Mouse (Mus musculus) midbrain, postnatal 0 days (tissue): ENCODE results near the gene Nfatc4. TPM values are rescaled to one million over a fixed set of nuclear protein-coding genes. Genes with fewer than 3 reads are reported as not detected.

Experiments
- ATAC-seq: fragments of 200-750 bp; cut with Nextera tagmentation; 2 replicates; pipeline ENCODE4 v1.8.0; 2017; ENCODE audit warnings: moderate number of reproducible peaks, mild to moderate bottlenecking, moderate TSS enrichment, moderate library complexity; ENCODE audit not compliant: low FRiP score
- DNase-seq: peaks from one replicate; pipeline ENCODE4 v3.0.0-alpha.2; 2015; ENCODE audit warnings: low spot score
- H3K27ac ChIP-seq: fragments of 300-500 bp; sonication (generic); 2 replicates; pipeline ENCODE4 v1.5.1; 2014; ENCODE audit warnings: low read depth, mild to moderate bottlenecking, low read length, mixed read lengths
- H3K27me3 ChIP-seq: fragments of 300-500 bp; sonication (generic); 2 replicates; pipeline ENCODE4 v1.6.1; 2014; ENCODE audit warnings: low read length, control low read depth, mixed read lengths; ENCODE audit not compliant: insufficient read depth
- H3K36me3 ChIP-seq: fragments of 300-500 bp; sonication (generic); 2 replicates; pipeline ENCODE4 v1.6.1; 2014; ENCODE audit warnings: low read length, control low read depth, mixed read lengths; ENCODE audit not compliant: insufficient read depth
- H3K4me1 ChIP-seq: fragments of 300-500 bp; sonication (generic); 2 replicates; pipeline ENCODE4 v1.6.1; 2014; ENCODE audit warnings: mild to moderate bottlenecking, control low read depth, antibody characterized with exemption, low read length, mixed read lengths; ENCODE audit not compliant: insufficient read depth
- H3K4me2 ChIP-seq: fragments of 300-500 bp; sonication (generic); 2 replicates; pipeline ENCODE4 v1.6.1; 2014; ENCODE audit warnings: low read depth, mild to moderate bottlenecking, low read length, mixed read lengths; ENCODE audit not compliant: poor library complexity, severe bottlenecking
- H3K4me3 ChIP-seq: fragments of 300-500 bp; sonication (generic); 2 replicates; pipeline ENCODE4 v1.5.1; 2014; ENCODE audit warnings: low read depth, mild to moderate bottlenecking, low read length, moderate library complexity
- H3K9ac ChIP-seq: fragments of 300-500 bp; sonication (generic); replicated peaks from 2 replicates; pipeline ENCODE4 v1.6.1; 2014; ENCODE audit warnings: mild to moderate bottlenecking, low read length, moderate library complexity, mixed read lengths; ENCODE audit not compliant: poor library complexity, severe bottlenecking
- H3K9me3 ChIP-seq: fragments of 300-500 bp; sonication (generic); 2 replicates; pipeline ENCODE4 v1.6.1; 2016; ENCODE audit warnings: low read length, control low read depth
- CTCF ChIP-seq: IDR thresholded peaks from 2 replicates; pipeline ENCODE4 v1.5.1; 2016; ENCODE audit warnings: antibody characterized with exemption, mild to moderate bottlenecking
- WGBS: fragments of 180-500 bp; shearing (Covaris S2); extraction: QIAGEN DNeasy Blood & Tissue Kit; methylation state at CpG from one replicate; pipeline ENCODE4 v1.1.7; 2014; 5-methylcytosine and 5-hydroxymethylcytosine counted together
- polyA plus RNA-seq: library from polyadenylated mRNA; unstranded; fragments of >200 nt; fragmentation: Nextera tagmentation; extraction: Ambion mirVana; gene quantifications from 2 replicates; pipeline ENCODE4 v1.2.1, GENCODE M21; 2015
- total RNA-seq: library from RNA; depleted of rRNA; stranded (reverse); fragments of >200 nt; gene quantifications from 2 replicates; pipeline ENCODE4 v1.2.3, GENCODE M21; 2014

The Nfatc4 gene
- total and polyA plus RNA-seq, 2 experiments from 2014 or later = 4.2 to 12.9 TPM

DNA sequence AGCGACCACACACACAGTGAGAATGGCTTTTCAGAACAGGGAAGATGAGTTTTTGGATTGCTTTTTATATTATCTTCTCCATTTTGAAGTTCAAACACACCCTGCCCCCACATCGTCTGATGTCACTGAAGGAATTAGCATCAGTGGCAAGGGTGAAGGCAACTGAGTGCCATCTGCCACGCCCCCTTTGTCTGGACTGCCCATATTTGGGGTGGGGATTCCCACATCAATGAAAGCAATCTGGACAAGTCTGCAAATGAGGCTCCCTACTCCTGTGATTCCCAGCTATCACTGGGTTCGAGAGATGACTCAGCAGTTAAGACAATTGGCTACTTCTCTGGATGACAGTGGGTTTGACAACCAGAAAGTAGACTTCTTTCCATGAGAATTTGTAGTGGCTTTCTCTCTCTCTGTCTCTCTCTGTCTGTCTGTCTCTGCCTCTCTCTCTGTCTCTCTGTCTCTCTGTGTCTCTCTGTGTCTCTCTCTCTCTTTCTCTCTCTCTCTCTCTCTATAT is 18.0 kb downstream of the Nfatc4 start:
- Histone ChIP-seq H3K4me2 (no peak overlapping the region), H3K9ac (no peak overlapping the region), H3K4me3 (no peak overlapping the region), H3K27ac (no peak overlapping the region), H3K4me1 (no peaks in the 10 kb centered on the region), H3K9me3 (no peaks in the 10 kb centered on the region), H3K36me3 (no peaks in the 10 kb centered on the region), H3K27me3 (no peaks in the 10 kb centered on the region)
- WGBS = 70% methylated on average over 4 of the region's 4 CpGs
- TF ChIP-seq CTCF = no peak
- no peak for DNase-seq
- ATAC-seq = no peak

- 78% methylated on average over 4 of the region's 4 CpGs for WGBS
- peak; percentile 27; the same call in 1 of the 2 replicates for TF ChIP-seq CTCF
- no peaks in the 10 kb centered on the region for H3K36me3 ChIP-seq
Observed at GRCm38 (mm10) chr14:55842794-55843193, 19.9 kb downstream of the Nfatc4 start.

GRCm38 (mm10) chr14:55845506-55846294 is 22.8 kb downstream of the Nfatc4 start:
- Histone ChIP-seq H3K27ac (no peak overlapping the region), H3K9me3 (no peaks in the 10 kb centered on the region), H3K36me3 (no peaks in the 10 kb centered on the region), H3K4me3 (no peak overlapping the region), H3K9ac (no peak overlapping the region), H3K4me1 (no peaks in the 10 kb centered on the region), H3K4me2 (no peak overlapping the region), H3K27me3 (no peaks in the 10 kb centered on the region)
- TF ChIP-seq CTCF = no peak
- WGBS = 79% methylated on average over 9 of the region's 9 CpGs
- ATAC-seq (no peak), DNase-seq (no peak)

More at GRCm38 (mm10) chr14:55842794-55843193, 19.9 kb downstream of the Nfatc4 start:
- H3K4me1 ChIP-seq = no peaks in the 10 kb centered on the region
- no peak overlapping the region for H3K4me3 ChIP-seq
- DNase-seq (no peak), ATAC-seq (no peak)
- H3K4me2 ChIP-seq = no peak overlapping the region
- no peaks in the 10 kb centered on the region for H3K9me3 ChIP-seq
- no peak overlapping the region for H3K27ac ChIP-seq
- no peak overlapping the region for H3K9ac ChIP-seq
- H3K27me3 ChIP-seq = no peaks in the 10 kb centered on the region

GRCm38 (mm10) chr14:55850885-55851284 is 27.9 kb downstream of the Nfatc4 start:
- no peak for ATAC-seq
- DNase-seq = no peak
- no peaks in the 10 kb centered on the region for H3K9me3 ChIP-seq
- no peak for TF ChIP-seq CTCF
- no peak overlapping the region for H3K9ac ChIP-seq
- H3K4me1 ChIP-seq = peaks cover 10% of the 10 kb centered on the region; the same call in 1 of the 2 replicates
- H3K36me3 ChIP-seq = no peaks in the 10 kb centered on the region
- H3K4me3 ChIP-seq = no peak overlapping the region
- WGBS = 65% methylated on average over 6 of the region's 6 CpGs
- no peak overlapping the region for H3K27ac ChIP-seq
- H3K27me3 ChIP-seq = no peaks in the 10 kb centered on the region
- no peak overlapping the region for H3K4me2 ChIP-seq

- 8% methylated on average over 11 of the region's 11 CpGs for WGBS
- H3K4me3 ChIP-seq = peak overlapping the region; percentile 62
- H3K27ac ChIP-seq = peak overlapping the region; percentile 83
- no peaks in the 10 kb centered on the region for H3K27me3 ChIP-seq
- no peaks in the 10 kb centered on the region for H3K36me3 ChIP-seq
- no peak for TF ChIP-seq CTCF
- H3K9me3 ChIP-seq = no peaks in the 10 kb centered on the region
- DNase-seq (peak; percentile 84), ATAC-seq (peak; percentile 85)
- H3K4me2 ChIP-seq = peak overlapping the region; percentile 87
- H3K4me1 ChIP-seq = peaks cover 25% of the 10 kb centered on the region
- H3K9ac ChIP-seq = peak overlapping the region; percentile 86; the same call in 1 of the 2 replicates
Observed at GRCm38 (mm10) chr14:55852646-55853551, 30.0 kb downstream of the Nfatc4 start.
